Mouse (Mus musculus) cerebellum, adult 8-10 months (tissue): ENCODE data around the gene Ptp4a2.
"Not testable (repeated sequence)": the region's sequence is repeated elsewhere in the genome, so short reads cannot be mapped to it uniquely, and the experiment has no call there.

Source experiments
- DNase-seq: peaks from one replicate; pipeline ENCODE4 v3.0.0; 2022

Gene Ptp4a2

GRCm38 (mm10) chr4:129890094-129890493 is 79.1 kb downstream of the Ptp4a2 start:
- DNase-seq: no peak

GRCm38 (mm10) chr4:129894861-129895260 is 83.8 kb downstream of the Ptp4a2 start:
- no peak for DNase-seq

GRCm38 (mm10) chr4:129898815-129899214 is 87.8 kb downstream of the Ptp4a2 start:
- DNase-seq: not testable (repeated sequence)
